Mouse (Mus musculus): ENCODE measurements around the gene Clec16a. TPM values are rescaled to one million over a fixed set of nuclear protein-coding genes. Genes with fewer than 3 reads are reported as not detected.

Gene Clec16a
- total RNA-seq, 4 experiments from 2014 or later = 55.6 to 90.9 (median 70.4) TPM

DNA sequence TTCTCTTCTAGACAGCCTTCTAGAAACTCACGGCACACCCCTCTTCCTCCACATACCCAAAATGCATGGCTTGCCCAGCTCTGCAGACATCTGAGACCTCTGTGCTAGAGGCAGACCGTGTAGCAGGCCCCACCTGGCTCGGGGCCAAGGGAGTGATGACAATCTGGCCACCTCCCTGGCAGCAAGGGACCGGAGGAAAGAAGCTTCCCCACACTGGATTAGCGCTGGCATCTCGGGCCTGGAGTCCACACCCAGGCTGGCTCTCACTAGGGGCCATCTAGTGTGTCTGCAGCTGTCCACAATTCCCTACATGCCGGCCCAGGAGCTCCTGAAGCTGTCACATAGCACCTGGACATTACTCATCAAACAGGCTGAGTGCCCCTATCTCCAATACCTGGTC is 10.6 kb upstream of the Clec16a start:
- DNase-seq (ENCODE audit: low spot score in 2 of 2) = peak; percentile 63 to 81

DNA sequence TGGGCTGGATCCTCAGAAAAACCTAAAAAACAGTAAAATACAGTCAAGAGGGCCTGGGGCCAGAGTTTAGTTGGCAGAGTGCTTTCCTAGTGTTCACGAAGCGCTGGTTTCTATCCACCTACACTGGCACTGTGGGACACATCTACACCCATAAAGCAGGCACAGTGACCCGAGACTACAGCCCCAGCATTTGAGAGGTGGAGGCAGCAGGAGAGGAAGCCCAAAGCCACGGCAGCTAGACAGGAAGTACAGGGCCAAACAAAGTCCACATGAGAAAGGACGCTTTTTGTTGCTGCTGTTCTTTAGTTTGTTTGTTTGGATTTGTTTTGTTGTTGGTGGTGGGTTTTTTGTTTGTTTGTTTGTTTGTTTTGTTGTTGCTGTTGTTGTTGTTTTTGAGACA is 8.8 kb upstream of the Clec16a start:
- no peak for DNase-seq (ENCODE audit: low spot score in 2 of 2)

DNA sequence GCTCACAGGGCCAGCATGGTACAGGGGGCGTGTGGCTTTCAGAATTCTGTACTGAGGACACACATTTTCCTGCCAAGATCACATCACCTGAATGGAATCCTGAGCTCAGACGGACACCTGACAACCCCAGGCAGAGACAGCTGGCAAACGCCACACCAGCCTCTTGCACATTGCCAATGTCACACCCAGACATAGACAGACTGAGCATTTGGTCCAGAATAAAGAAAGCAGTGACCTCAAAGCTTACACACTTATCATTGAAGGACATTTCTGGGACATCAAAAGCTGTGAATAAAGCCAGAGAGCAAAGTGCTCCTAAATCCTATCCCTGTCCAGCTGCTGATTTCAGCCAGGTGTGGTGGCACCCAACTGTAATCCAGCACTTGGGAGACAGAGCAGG is 8.2 kb upstream of the Clec16a start:
- no peak for DNase-seq (ENCODE audit: low spot score in 2 of 2)

DNA sequence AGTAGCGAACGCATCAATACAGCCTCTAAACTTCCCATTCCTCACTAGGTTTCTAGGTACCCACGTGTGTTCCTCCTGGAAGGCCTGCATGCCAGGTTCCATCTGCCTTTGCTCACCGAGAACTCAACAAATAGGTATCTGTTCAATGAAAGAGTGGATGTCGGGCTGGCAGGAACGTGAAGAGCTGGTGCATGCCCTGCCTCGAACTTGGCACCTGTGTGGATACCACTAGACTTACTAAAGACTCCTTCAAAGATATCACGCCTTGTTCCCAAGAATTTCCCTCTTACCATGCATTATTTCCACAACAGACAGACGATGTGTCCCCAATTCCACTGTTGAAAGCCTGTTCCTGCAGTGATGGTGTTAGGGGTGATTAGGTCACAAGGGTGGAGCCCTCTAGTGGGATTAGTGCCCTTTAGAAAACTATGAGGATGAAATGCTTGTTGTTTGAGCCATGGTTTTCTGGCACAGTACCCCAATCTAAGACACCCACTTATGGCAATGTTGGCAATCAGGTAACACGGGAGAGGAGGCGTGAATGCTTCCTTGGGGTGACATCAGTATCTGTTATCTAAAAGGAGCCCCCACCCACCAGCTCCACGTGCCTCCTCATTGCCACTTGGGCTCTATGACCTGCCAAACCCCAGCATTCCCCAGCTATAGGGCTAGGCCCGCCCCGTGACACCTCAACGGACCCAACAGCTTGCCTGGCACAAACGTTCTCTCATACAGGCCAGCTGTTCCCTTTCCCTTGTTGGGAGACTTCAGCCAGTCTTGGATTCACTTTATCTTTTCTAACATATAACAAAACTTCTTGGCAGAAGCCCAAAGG is 4.2 kb upstream of the Clec16a start:
- no peak for DNase-seq (ENCODE audit: low spot score in 2 of 2)

DNA sequence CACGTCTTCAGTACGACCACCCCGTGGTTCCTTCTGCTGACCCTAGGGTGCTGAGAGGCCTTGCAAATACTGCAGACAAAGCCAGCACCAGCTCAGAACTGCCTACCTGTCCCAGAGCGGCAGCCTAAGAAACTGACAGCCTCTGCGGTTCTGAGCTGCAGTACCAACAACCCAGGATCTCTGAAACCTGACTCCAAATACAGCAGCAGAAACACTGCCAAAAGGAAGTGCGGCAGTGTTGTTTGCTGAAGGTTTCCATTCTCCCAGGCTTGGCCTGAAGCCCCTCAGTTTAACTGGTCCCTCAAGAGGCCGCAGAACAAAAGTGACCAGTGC is 3.6 kb upstream of the Clec16a start:
- no peak for DNase-seq (ENCODE audit: low spot score in 2 of 2)

DNA sequence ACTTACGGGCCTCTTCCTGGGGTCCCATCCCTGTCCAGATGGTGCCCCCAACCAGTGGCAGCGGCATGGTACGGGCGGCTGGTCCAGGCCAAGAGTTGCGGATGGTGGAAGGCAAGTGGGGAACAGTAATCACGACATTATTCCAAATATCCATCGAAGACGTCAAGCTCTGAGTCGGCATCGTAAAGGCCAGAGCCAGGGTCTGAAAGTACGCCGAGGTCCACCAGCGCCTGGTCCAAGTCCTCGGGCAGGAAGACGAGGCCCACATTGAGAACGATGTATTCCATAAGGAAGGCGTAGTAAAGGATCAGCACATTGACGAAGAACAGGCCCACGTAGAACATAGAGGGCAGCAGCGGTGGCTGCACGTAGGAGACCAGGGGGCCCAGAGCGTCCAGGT is 2.9 kb upstream of the Clec16a start:
- no peak for DNase-seq (ENCODE audit: low spot score in 2 of 2)

DNA sequence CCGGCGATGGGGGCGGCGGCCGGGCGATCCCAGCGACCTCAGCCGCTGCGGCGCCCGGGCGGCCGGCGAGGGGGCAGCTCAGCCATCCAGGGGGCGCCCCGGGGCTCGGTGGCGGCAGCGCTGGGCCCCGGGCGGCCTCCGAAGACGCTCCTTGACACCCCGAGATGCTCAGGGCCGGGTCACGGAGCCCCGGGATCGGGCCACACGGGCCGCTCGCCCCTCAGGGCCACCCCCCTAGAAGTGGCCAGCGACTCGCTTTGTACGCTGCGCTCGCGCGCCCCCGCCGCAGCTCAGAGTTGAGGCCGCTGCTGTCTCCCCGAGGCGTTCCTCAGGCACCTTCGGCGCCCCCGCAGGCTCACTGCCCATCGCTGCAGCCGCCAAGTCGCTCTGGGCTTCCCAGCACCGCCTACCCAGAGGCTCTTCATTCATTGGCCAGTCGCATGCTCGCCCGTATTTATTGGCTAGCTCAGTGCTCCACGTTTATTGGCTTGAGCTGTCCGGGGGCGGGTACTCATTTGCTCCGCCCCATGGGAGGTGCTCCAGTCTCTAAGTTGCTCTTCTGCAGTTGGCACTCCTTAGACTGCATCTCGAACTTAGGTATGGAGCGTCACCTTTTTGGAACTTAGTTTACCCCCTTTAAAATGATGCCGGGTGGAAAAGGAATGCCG is 2.3 kb upstream of the Clec16a start, which contains the start of gene Dexi:
Dexi (minus strand) TSS at position 357 of the 668 bp plus-strand sequence.
- peak; percentile 95 to 96 for DNase-seq (ENCODE audit: low spot score in 2 of 2)

DNA sequence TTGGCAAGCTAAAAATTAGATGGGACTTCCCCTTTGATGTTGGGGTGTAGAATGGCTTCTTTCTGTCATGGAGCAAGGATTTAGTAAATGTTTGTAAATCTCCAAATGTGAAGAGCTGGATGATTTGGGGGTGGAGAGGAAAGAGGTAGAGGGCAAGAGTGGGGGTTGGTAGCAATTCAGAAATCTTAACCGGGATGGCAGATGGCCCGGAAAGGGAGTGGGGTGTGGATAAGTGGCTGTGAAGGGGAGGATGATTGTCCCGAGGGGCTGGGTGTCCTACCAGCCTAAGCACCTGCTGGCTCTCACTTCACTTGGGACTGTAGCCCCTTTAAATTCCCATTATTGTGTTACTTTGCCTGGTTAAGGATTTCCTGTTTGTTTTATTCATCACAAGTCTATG is 1.7 kb downstream of the Clec16a start:
- DNase-seq (ENCODE audit: low spot score in 2 of 2) = no peak

DNA sequence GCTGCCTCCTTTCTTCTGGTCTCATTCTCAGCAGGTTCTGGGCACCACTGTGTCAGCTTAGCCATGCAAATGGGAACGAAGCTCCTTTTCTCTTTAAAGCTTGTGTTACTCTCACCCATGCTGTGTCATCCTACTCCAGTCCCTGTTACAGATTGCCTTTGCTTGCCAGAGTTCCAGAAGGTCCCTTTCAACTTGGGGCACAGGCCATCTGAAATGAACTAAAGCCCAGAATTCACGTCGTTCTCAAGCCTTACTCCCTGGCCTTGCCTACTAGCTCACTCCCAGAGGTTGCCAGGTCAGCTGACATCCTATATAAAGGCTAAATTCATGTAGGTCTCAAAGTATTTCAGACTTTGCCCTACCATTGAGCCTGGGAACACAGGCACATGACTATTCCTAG is 3.8 kb downstream of the Clec16a start:
- DNase-seq (ENCODE audit: low spot score in 2 of 2) = no peak

DNA sequence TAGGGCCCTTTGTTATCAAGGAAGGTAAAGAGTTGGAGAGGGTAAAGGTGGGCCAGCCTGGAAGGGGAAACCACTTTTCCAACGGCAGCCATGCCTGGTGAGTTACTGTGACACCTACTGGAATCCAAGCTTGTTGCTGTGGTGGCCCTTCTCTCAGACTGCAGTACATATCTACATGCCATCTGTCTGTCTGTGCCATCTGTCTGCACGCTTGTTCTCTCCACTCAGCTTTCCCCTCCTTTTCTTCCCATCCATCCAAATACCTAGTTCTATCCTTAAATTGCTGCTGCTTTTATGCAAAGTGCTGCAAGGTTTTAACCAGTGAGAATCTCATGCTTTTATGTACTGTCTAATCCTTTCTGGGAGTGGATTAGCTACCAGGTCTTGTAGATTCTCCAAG is 4.5 kb downstream of the Clec16a start:
- DNase-seq (ENCODE audit: low spot score in 2 of 2) = no peak

DNA sequence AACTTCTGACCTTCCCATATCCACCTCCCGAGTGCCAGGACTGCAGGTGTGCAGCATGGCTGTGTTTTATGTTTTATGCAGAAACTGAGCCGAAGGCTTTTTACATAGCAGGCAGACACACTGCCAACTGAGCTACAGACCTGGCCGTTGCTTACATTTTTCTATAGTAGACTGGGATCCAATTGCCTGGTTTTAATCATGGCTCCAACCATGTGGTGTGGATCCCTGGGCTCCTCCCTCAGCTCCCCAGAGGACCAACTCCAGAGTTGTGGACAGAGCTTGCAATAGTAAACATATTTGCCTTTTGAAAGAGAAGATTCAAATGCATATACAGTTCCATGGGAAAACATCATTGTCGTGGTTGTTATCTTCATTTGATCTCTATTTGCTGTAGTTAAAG is 6.5 kb downstream of the Clec16a start:
- DNase-seq (ENCODE audit: low spot score in 2 of 2) = no peak

DNA sequence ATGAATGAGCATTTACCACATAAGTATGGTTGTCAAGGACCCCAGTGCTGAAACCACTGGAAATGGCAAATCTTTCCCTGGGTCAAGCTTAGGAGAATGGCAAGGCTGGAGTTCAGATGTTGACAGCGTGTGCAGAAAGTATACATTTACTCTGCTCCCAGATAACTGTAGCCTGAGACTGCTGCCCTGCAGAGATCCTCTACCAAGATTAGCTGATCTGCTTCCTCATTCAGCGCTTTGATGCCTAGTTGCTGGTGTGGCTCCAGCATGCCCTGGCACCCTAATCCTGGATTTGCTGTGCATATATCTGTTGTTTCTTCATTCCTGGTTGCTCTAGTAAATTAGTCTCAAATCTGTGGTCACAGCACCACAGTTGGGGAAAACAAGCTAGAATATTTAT is 8.7 kb downstream of the Clec16a start:
- DNase-seq (ENCODE audit: low spot score in 2 of 2) = no peak

DNA sequence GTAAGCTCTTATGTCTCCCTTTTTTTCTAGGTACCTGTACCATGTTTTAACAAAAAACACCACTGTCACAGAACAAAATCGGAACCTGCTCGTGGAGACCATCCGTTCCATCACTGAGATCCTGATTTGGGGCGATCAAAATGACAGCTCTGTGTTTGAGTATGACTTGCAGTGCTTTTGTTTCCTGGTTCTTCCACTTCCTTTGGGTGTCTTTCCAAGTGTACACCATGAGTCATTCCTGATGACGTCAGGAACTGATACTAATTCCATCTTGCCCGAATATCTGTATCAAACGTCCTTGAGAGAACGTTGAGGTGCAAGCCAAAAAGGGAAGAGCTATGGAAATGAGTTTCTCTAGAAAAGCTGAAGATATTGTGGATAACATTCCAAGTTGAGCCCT is 14.9 kb downstream of the Clec16a start:
- no peak for DNase-seq (ENCODE audit: low spot score in 2 of 2)

DNA sequence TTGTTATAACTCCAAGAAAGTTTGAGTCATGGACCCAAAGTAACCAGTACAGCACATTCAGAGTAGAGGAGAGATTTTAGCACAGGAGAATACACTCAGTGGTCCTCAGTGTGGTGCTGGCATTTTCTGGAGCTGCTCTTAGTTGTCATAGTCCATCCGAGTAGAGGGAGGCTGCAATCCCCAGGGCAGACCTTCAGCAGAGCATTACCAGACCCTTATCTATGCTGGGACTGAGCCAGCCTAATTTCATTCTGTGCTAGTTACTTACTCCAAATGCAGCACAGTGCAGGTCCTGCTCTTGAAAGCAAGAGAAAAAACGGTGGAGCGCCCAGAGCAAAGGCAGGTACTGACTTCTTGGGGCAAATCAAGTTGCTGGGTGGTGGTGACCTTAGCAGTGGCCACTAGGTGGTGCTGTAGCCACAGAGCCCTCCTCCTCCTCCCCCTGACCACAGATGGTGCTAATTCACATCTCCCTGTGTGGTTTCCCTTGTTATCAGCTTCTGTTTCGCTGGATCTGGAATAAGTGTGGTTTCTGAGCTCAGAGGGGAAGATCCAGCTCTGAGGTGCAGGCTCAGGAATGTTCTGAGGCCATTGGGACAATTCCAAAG is 20.2 kb downstream of the Clec16a start:
- peak; percentile 31 to 51 for DNase-seq (ENCODE audit: low spot score in 2 of 2)

DNA sequence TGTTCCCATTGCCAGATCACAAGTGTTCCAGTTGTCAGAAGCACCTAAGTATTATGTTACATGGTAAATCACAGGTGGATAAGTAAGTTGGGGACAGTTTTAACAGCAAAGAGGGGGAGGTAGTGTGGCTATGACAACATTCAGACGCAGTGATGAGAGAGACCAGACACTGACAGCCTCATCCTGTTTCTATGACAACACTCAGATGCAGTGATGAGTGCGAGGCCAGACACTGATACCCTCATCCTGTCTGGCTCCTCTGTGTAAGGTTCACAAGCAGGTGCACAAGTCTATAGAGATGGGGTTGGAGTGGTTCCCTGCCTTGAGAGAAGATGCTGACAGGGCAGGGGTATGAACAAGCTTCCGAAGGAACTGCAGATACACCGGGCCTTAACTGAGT is 22.0 kb downstream of the Clec16a start:
- no peak for DNase-seq (ENCODE audit: low spot score in 2 of 2)

DNA sequence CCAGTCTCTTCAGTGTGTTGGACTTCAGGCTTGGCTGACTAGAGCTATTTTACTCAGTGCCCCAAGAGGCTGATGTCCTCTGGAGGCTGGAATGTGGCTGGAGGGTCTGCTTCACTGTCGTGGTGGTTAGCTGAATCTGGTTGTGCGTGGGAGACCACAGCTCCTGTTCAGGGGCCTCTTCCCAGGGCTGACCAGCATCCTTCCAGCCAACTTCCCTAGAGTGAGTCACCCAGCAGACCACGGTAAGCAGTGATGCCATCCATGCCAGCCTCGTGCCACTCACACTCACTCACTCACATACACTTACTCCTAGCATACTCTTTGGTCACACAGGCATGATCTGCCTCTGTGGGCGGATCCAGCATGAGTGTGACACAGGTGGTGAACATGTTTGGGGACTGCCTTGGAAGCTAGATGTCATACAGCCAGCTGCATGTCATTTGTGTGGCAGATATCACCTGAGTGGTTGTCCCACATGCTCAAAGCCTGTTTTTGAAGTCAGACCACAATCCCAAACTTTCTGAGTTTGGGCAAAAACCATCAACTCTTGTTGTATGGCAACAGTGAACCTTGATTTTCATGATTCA is 24.8 kb downstream of the Clec16a start:
- DNase-seq (ENCODE audit: low spot score in 2 of 2) = no peak

DNA sequence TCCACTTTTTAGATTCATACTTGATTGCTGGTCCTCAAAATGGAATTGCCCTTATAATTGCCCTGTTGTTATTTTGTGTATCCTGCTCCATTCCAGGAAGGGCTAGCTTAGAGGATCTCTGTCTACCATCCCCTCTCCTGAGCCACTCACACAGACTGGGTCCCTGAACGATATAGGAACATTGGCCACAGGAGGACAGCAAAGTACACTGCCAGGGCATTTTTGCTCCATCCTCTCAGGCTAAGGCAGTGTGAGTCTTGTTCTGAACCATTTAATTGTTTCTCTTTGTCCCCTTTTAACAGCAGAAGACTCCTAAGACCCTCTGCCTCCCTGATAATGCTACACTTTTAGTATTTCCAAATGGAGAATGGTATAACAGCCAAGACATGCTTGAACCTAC is 25.6 kb downstream of the Clec16a start:
- peak; percentile 28 to 40 for DNase-seq (ENCODE audit: low spot score in 2 of 2)

DNA sequence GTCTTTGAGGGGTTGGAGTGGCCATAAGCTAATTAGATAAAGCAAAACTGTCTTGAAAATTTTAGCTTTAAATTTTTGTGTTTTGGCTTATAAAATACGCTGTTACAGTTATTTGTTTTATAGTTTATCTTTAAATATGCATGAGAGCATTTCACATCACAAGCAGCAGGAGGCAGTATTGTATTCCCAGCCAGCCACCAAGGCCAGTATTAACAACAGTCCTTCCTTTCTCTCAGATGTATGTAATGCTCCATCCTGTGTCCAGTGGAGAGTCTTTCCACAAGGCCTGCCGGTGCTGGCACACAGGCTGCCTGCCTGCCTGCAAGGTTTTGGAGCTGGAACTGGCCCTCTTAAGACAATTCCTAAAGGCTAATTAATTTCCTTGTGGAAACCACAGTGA is 26.7 kb downstream of the Clec16a start:
- no peak for DNase-seq (ENCODE audit: low spot score in 2 of 2)

DNA sequence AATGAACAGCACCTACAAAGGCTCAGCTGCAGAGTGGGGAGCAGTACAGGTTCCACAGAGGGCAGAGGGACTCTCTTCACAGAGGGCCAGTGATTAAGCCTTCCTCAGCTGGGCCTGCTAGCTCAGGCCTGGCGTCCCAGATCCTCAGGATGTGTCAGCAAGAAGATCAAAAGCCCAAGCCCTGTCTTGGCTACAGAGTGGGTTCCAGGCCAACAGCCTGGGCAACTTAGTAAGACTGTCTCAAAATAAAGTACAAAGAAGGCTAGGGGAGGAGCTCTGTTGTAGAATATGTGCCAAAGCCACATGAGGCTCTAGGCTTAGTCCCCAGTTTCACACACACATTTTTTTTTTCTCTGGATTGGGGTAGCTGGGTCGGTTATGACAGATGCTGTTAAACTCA is 29.8 kb downstream of the Clec16a start:
- peak in 1 of 2 experiments; percentile 50 for DNase-seq (ENCODE audit: low spot score in 2 of 2)

DNA sequence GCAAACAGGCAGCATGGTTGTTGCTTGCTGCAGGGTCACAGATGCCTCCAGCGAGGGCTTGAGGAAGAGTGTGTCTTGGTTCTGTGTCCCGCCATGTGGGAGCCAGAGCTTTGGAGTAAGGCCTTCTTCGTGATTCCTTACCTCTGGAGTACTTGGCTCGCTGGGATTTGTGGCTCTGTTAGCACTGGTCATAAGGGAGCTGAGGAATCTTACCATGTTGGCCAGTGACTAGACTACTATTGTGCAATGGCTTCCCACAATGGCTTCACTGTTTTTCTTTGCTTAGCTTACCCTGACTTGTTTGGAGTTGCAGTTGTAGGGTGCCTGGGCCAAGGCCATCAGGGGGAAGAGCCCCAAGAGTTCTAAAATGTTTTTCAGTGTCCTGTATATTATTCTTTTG is 30.8 kb downstream of the Clec16a start:
- no peak for DNase-seq (ENCODE audit: low spot score in 2 of 2)

DNA sequence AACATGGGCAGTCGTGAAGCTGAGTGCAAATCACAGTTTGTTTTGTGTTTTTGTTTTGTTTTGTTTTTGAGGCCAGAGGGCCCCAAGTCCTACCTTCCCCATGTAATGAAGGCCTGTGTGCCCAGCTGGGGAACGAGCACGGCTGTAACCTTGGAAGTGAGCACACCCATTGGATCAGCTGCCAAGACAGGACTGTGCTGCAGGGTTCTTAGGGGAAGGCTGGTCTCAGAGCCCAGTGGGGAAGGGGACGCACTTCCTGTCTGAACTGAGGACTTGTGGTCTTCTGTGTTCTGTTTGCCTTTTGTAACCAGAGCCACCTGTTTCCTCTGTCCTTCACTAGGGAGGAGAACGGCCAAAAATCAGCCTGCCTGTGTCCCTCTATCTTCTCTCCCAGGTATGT is 32.4 kb downstream of the Clec16a start:
- DNase-seq (ENCODE audit: low spot score in 2 of 2) = no peak

DNA sequence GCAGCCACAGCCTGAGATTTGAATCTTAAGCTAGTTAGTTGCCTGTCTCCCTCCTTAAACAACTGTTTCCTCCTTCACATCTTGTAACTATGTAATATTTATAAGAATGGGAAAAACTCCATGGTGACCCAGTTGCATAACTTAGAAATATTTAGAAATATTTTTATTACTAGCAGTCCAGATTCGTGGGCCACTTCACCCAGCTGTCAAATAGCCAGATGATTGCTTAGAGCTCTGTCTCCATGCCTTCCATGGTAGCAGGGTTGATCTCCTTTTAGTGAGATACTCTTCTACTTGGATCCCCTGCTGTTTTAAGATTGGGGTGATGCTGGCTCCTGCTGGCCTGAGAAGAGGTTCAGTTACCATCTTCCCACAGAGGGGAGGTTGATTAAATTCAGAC is 33.2 kb downstream of the Clec16a start:
- no peak for DNase-seq (ENCODE audit: low spot score in 2 of 2)

Data from gastrocnemius, adult 8-10 months (tissue).